Mouse (Mus musculus): ENCODE measurements around the gene Gm5767. TPM values are rescaled to one million over a fixed set of nuclear protein-coding genes. Genes with fewer than 3 reads are reported as not detected.

Gene Gm5767
- total and polyA plus RNA-seq, 3 experiments: 0.39 TPM; not detected in 2

DNA sequence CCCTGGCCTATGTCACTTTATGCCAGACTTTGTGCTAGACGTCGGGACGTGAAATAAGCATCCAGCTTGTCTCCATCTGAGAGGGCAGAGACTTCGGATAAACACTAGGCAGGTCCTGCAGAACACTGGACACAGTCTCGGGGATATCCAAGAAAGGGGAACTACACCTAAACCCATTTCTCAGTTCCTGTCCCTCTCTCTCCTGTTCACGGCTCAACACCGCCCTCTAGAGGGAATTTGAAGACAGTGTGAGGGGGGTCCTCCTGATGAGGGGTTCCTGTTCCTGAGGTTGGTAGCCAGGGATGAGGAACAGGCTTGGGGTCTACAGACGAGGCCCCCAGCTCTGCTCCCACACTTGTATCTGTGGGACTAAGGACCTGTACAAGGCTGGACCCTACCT is 6.4 kb upstream of the Gm5767 start:
- 5% methylated on average over 8 of the region's 8 CpGs for WGBS
- Histone ChIP-seq H3K4me3 (no peak overlapping the region), H3K27me3 (ENCODE audit: control insufficient read depth, insufficient read depth, low read length) (no peaks in the 10 kb centered on the region), H3K9ac (ENCODE audit: low read depth, low read length) (no peak overlapping the region), H3K79me2 (replicated peaks; ENCODE audit: control insufficient read depth, insufficient read depth, low read length) (no peaks in the 10 kb centered on the region; the same call in 1 of the 2 replicates), H3K36me3 (ENCODE audit: control insufficient read depth, insufficient read depth, low read length) (no peaks in the 10 kb centered on the region), H3K4me1 (ENCODE audit: control insufficient read depth, insufficient read depth, low read length) (peaks cover 12% of the 10 kb centered on the region), H3K27ac (no peak overlapping the region)
- intact Hi-C loops (cut with DNase I): loop anchor here (1.0 kb wide), 1 partner anchor 30 kb away; no protein-coding TSS in a partner anchor
- peak; percentile 49 to 50 for DNase-seq
- TF ChIP-seq EP300 (IDR thresholded peaks at IDR 0.05; ENCODE audit: insufficient read depth, low read depth, low read length) (peak; percentile 50; the same call in 1 of the 2 replicates), POLR2A (IDR thresholded peaks at IDR 0.05; ENCODE audit: insufficient read depth, low read depth, low read length) (no peak), CTCF (IDR thresholded peaks at IDR 0.05) (peak; percentile 86)

- TF ChIP-seq CTCF (IDR thresholded peaks at IDR 0.05) (no peak), POLR2A (IDR thresholded peaks at IDR 0.05; ENCODE audit: insufficient read depth, low read depth, low read length) (no peak), EP300 (IDR thresholded peaks at IDR 0.05; ENCODE audit: insufficient read depth, low read depth, low read length) (no peak)
- Histone ChIP-seq H3K36me3 (ENCODE audit: control insufficient read depth, insufficient read depth, low read length) (no peaks in the 10 kb centered on the region), H3K9ac (ENCODE audit: low read depth, low read length) (no peak overlapping the region), H3K79me2 (replicated peaks; ENCODE audit: control insufficient read depth, insufficient read depth, low read length) (no peaks in the 10 kb centered on the region; the same call in 1 of the 2 replicates), H3K27me3 (ENCODE audit: control insufficient read depth, insufficient read depth, low read length) (no peaks in the 10 kb centered on the region), H3K27ac (no peak overlapping the region), H3K4me1 (ENCODE audit: control insufficient read depth, insufficient read depth, low read length) (peaks cover 3% of the 10 kb centered on the region), H3K4me3 (no peak overlapping the region)
- intact Hi-C loops (cut with DNase I): no loop called here
- 75% methylated on average over 8 of the region's 8 CpGs for WGBS
- DNase-seq: no peak
Observed at GRCm38 (mm10) chr16:8675559-8675958, 5.0 kb upstream of the Gm5767 start.

DNA sequence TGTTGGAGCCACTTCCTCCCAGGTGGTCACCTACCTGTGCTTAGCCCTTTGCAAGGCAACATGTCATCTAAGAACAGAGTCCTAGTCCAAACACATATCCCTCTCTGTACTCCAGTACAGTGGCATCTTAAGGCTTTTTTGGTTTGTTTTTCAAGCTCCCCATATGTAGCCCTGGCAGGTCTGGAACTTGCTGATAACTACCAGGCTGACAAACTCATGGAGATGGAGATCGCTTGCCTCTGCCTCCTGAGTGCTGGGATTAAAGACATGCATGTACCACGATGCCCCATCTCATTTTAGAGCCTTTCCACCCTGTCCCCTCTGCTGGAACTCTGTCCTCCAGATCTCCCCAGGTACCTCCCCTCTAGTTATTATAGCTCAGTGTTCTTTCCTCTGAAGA is 4.3 kb upstream of the Gm5767 start:
- no peak for DNase-seq
- Histone ChIP-seq H3K27me3 (ENCODE audit: control insufficient read depth, insufficient read depth, low read length) (no peaks in the 10 kb centered on the region), H3K4me1 (ENCODE audit: control insufficient read depth, insufficient read depth, low read length) (peaks cover 1% of the 10 kb centered on the region; the same call in 1 of the 2 replicates), H3K4me3 (no peak overlapping the region), H3K36me3 (ENCODE audit: control insufficient read depth, insufficient read depth, low read length) (no peaks in the 10 kb centered on the region), H3K9ac (ENCODE audit: low read depth, low read length) (no peak overlapping the region), H3K27ac (no peak overlapping the region), H3K79me2 (replicated peaks; ENCODE audit: control insufficient read depth, insufficient read depth, low read length) (no peaks in the 10 kb centered on the region)
- intact Hi-C loops (cut with DNase I): loop anchor here (2.0 kb wide), 1 partner anchor 263 kb away; no protein-coding TSS in a partner anchor
- 75% methylated on average over 2 of the region's 2 CpGs for WGBS
- TF ChIP-seq CTCF (IDR thresholded peaks at IDR 0.05): no peak
- TF ChIP-seq EP300 (IDR thresholded peaks at IDR 0.05; ENCODE audit: insufficient read depth, low read depth, low read length): no peak
- no peak for TF ChIP-seq POLR2A (IDR thresholded peaks at IDR 0.05; ENCODE audit: insufficient read depth, low read depth, low read length)

- TF ChIP-seq CTCF (IDR thresholded peaks at IDR 0.05) (peak; percentile 93), POLR2A (IDR thresholded peaks at IDR 0.05; ENCODE audit: insufficient read depth, low read depth, low read length) (no peak), EP300 (IDR thresholded peaks at IDR 0.05; ENCODE audit: insufficient read depth, low read depth, low read length) (0 out of 2 replicates have a peak, but pooled peaks have one; percentile 18)
- no peaks in the 10 kb centered on the region for H3K36me3 ChIP-seq (ENCODE audit: control insufficient read depth, insufficient read depth, low read length)
- H3K4me3 ChIP-seq: no peak overlapping the region
- WGBS: 53% methylated on average over 4 of the region's 4 CpGs
- intact Hi-C loops (cut with DNase I): loop anchor here (1.0 to 2.0 kb wide), 2 partner anchors 182 to 264 kb away; no protein-coding TSS in a partner anchor
- no peaks in the 10 kb centered on the region for H3K27me3 ChIP-seq (ENCODE audit: control insufficient read depth, insufficient read depth, low read length)
- DNase-seq: peak in 1 of 2 experiments; percentile 52
- no peaks in the 10 kb centered on the region for H3K79me2 ChIP-seq (replicated peaks; ENCODE audit: control insufficient read depth, insufficient read depth, low read length)
- H3K4me1 ChIP-seq (ENCODE audit: control insufficient read depth, insufficient read depth, low read length): peaks cover 1% of the 10 kb centered on the region; the same call in 1 of the 2 replicates
- no peak overlapping the region for H3K9ac ChIP-seq (ENCODE audit: low read depth, low read length)
- no peak overlapping the region for H3K27ac ChIP-seq
Observed at GRCm38 (mm10) chr16:8676800-8677199, 3.8 kb upstream of the Gm5767 start.

DNA sequence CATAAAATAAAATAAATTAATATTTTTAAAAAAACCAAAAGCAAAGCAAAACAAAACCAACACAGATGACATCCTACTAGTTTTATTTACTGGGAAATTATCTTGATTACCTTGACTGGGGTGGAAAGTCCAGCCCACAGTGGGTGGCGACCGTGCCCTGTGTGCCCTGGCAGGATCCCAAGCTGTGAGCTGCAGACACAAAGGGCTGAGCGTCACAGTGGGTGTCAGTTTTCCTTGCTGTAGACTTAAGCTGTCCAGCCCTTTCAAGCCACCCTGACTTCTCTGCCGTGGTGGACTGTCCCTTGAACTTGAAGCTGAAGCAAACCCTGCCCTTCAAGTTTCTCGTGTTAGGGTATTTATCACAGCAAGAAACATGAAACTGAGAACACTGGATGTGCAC is 2.5 kb upstream of the Gm5767 start:
- H3K79me2 ChIP-seq (replicated peaks; ENCODE audit: control insufficient read depth, insufficient read depth, low read length): no peaks in the 10 kb centered on the region
- H3K4me1 ChIP-seq (ENCODE audit: control insufficient read depth, insufficient read depth, low read length): peaks cover 1% of the 10 kb centered on the region; the same call in 1 of the 2 replicates
- DNase-seq: no peak
- TF ChIP-seq POLR2A (IDR thresholded peaks at IDR 0.05; ENCODE audit: insufficient read depth, low read depth, low read length): no peak
- TF ChIP-seq CTCF (IDR thresholded peaks at IDR 0.05): no peak
- no peak for TF ChIP-seq EP300 (IDR thresholded peaks at IDR 0.05; ENCODE audit: insufficient read depth, low read depth, low read length)
- H3K4me3 ChIP-seq: no peak overlapping the region
- intact Hi-C loops (cut with DNase I): no loop called here
- no peak overlapping the region for H3K27ac ChIP-seq
- H3K36me3 ChIP-seq (ENCODE audit: control insufficient read depth, insufficient read depth, low read length): no peaks in the 10 kb centered on the region
- WGBS: 34% methylated on average over 5 of the region's 5 CpGs
- H3K9ac ChIP-seq (ENCODE audit: low read depth, low read length): no peak overlapping the region
- H3K27me3 ChIP-seq (ENCODE audit: control insufficient read depth, insufficient read depth, low read length): no peaks in the 10 kb centered on the region

DNA sequence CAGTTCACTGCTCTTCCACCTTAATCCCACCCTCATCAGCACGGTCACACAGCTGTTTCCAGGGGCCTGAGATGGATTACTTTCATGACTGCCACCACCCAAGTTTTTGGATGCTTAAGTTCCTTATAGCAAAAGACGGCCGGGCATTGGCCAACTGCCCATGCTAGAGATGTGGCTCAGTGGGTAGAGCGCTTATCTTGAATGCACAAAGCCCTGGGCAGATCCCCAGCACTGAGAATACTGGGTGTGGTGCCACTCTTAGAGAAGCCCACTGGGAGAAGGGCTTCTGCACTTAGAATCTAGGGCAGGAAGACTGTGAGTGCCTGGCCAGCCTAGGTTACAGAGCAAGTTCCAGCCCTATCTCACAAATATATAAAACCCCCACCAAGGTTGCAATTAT is 1.9 kb upstream of the Gm5767 start:
- TF ChIP-seq CTCF (IDR thresholded peaks at IDR 0.05) (no peak), POLR2A (IDR thresholded peaks at IDR 0.05; ENCODE audit: insufficient read depth, low read depth, low read length) (no peak), EP300 (IDR thresholded peaks at IDR 0.05; ENCODE audit: insufficient read depth, low read depth, low read length) (no peak)
- no peaks in the 10 kb centered on the region for H3K36me3 ChIP-seq (ENCODE audit: control insufficient read depth, insufficient read depth, low read length)
- H3K9ac ChIP-seq (ENCODE audit: low read depth, low read length): no peak overlapping the region
- 75% methylated on average over 4 of the region's 4 CpGs for WGBS
- H3K27me3 ChIP-seq (ENCODE audit: control insufficient read depth, insufficient read depth, low read length): no peaks in the 10 kb centered on the region
- no peak overlapping the region for H3K4me3 ChIP-seq
- H3K79me2 ChIP-seq (replicated peaks; ENCODE audit: control insufficient read depth, insufficient read depth, low read length): no peaks in the 10 kb centered on the region
- intact Hi-C loops (cut with DNase I): no loop called here
- H3K27ac ChIP-seq: no peak overlapping the region
- H3K4me1 ChIP-seq (ENCODE audit: control insufficient read depth, insufficient read depth, low read length): peaks cover 1% of the 10 kb centered on the region; the same call in 1 of the 2 replicates
- DNase-seq: no peak

Measured in heart, adult 2 months (tissue).